Mouse (Mus musculus): ENCODE measurements around the gene Cdc42ep2.

DNA sequence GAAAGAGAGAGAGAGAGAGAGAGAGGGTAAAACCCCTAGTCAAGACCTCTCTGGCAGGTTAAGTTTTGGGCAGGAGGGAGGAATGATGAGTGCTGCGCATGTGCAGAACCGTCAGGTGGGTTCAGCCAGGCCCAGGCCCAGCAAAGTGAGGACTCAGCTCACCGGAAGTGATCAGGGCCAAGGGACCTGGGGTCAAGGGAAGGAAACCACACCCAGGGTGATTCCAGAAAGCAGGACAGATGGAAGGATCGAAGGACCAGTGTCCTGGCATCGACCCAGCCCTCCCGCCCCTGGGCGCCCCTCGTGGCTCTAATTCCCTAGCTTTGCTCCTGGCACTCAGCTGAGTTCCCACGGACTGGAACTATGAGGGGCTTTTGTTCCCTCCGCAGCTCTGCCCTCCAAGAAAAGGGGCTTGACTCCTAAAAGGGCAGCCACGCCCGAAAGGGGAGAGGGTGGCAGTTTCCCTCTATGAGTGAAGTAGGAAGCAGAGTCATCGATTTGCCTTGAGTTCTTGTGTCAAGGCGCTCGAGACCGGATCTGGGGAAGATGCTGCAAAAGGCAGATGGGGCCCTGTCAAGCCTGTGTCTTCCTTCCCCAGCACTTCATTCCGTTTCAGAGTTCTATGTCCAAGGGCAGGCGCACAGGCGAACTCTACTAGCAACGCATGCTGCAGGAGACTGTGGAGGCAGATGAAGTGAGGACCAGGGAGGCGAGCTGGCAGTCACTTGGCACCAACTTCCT is 12.6 kb upstream of the Cdc42ep2 start:
- TF ChIP-seq EP300 (IDR thresholded peaks at IDR 0.05; ENCODE audit: low read length) (no peak), POLR2A (IDR thresholded peaks at IDR 0.05; ENCODE audit: low read depth, low read length) (no peak), E2F4 (IDR thresholded peaks at IDR 0.05; ENCODE audit: insufficient replicate concordance, low read depth, low read length) (no peak), NRF1 (IDR thresholded peaks at IDR 0.05; ENCODE audit: low read depth, low read length) (no peak), MAX (IDR thresholded peaks at IDR 0.05; ENCODE audit: low read length) (no peak), ZMIZ1 (IDR thresholded peaks at IDR 0.05; ENCODE audit: low read depth, low read length) (no peak), CTCF (conservative IDR thresholded peaks at IDR 0.05 in 1 of 2, IDR thresholded peaks at IDR 0.05 in 1 of 2; ENCODE audit: low read depth in 2 of 2, low read length in 2 of 2) (no peak), JUND (conservative IDR thresholded peaks at IDR 0.05; ENCODE audit: low read depth, low read length) (no peak), MAFK (IDR thresholded peaks at IDR 0.05; ENCODE audit: insufficient replicate concordance, low read length) (no peak)
